Mouse (Mus musculus) hindbrain, embryonic 14.5 days (tissue): ENCODE measurements around the gene Asic5. TPM values are rescaled to one million over a fixed set of nuclear protein-coding genes. Genes with fewer than 3 reads are reported as not detected.

ENCODE experiments used
- ATAC-seq: fragments of 200-750 bp; cut with Nextera tagmentation; 2 replicates; pipeline ENCODE4 v1.8.0; 2017; ENCODE audit warnings: moderate number of reproducible peaks, mild to moderate bottlenecking, moderate TSS enrichment, moderate library complexity; ENCODE audit not compliant: low FRiP score
- DNase-seq: peaks from one replicate; pipeline ENCODE4 v3.0.0-alpha.2; 2015; ENCODE audit warnings: low spot score
- H3K27ac ChIP-seq: fragments of 300-500 bp; sonication (generic); 2 replicates; pipeline ENCODE4 v1.5.1; 2014; ENCODE audit warnings: mild to moderate bottlenecking, moderate library complexity
- H3K27me3 ChIP-seq: fragments of 300-500 bp; sonication (generic); 2 replicates; pipeline ENCODE4 v1.6.1; 2014; ENCODE audit warnings: mild to moderate bottlenecking, low read length, mixed read lengths; ENCODE audit not compliant: control insufficient read depth, insufficient read depth
- H3K36me3 ChIP-seq: fragments of 300-500 bp; sonication (generic); replicated peaks from 2 replicates; pipeline ENCODE4 v1.6.1; 2014; ENCODE audit not compliant: control insufficient read depth, insufficient read depth
- H3K4me1 ChIP-seq: fragments of 300-500 bp; sonication (generic); replicated peaks from 2 replicates; pipeline ENCODE4 v1.6.1; 2014; ENCODE audit warnings: antibody characterized with exemption, low read length, mixed read lengths; ENCODE audit not compliant: control insufficient read depth, insufficient read depth
- H3K4me2 ChIP-seq: fragments of 300-500 bp; sonication (generic); replicated peaks from 2 replicates; pipeline ENCODE4 v1.6.1; 2014; ENCODE audit warnings: mild to moderate bottlenecking, moderate library complexity
- H3K4me3 ChIP-seq: fragments of 300-500 bp; sonication (generic); replicated peaks from 2 replicates; pipeline ENCODE4 v1.5.1; 2014; ENCODE audit warnings: mild to moderate bottlenecking, low read length
- H3K9ac ChIP-seq: fragments of 300-500 bp; sonication (generic); 2 replicates; pipeline ENCODE4 v1.6.1; 2014
- H3K9me3 ChIP-seq: fragments of 300-500 bp; sonication (generic); 2 replicates; pipeline ENCODE4 v1.6.1; 2016; ENCODE audit warnings: low read length; ENCODE audit not compliant: control insufficient read depth
- WGBS: fragments of 180-500 bp; shearing (Covaris S2); extraction: QIAGEN DNeasy Blood & Tissue Kit; methylation state at CpG from one replicate; pipeline ENCODE4 v1.1.7; 2014; 5-methylcytosine and 5-hydroxymethylcytosine counted together
- polyA plus RNA-seq: library from polyadenylated mRNA; unstranded; fragments of >200 nt; fragmentation: Nextera tagmentation; extraction: Ambion mirVana; gene quantifications from 2 replicates; pipeline ENCODE4 v1.2.1, GENCODE M21; 2014

The Asic5 gene
- not detected in 2 replicates for polyA plus RNA-seq

GRCm38 (mm10) chr3:81981990-81982389 is at the start of gene Asic5:
TSS of gene Asic5 (plus strand) at chr3:81982290.
- H3K9ac ChIP-seq: no peak within 1 kb of the TSS
- no peak for DNase-seq
- ATAC-seq: no peak
- H3K4me1 ChIP-seq: no peaks in the 10 kb centered on the region
- H3K27ac ChIP-seq: no peak within 1 kb of the TSS
- no peak within 1 kb of the TSS for H3K4me3 ChIP-seq
- no peaks in the 10 kb centered on the region for H3K36me3 ChIP-seq
- no peaks in the 10 kb centered on the region for H3K9me3 ChIP-seq
- H3K4me2 ChIP-seq: no peak within 1 kb of the TSS
- 92% methylated on average over 5 of the region's 5 CpGs for WGBS
- no peaks in the 10 kb centered on the region for H3K27me3 ChIP-seq

GRCm38 (mm10) chr3:81933348-81933747 is 48.7 kb upstream of the Asic5 start:
- Histone ChIP-seq H3K27me3 (no peaks in the 10 kb centered on the region), H3K4me2 (no peak overlapping the region), H3K36me3 (no peaks in the 10 kb centered on the region), H3K27ac (no peak overlapping the region), H3K4me3 (no peak overlapping the region), H3K4me1 (no peaks in the 10 kb centered on the region), H3K9me3 (no peaks in the 10 kb centered on the region), H3K9ac (no peak overlapping the region)
- DNase-seq: no peak
- no peak for ATAC-seq
- 88% methylated on average over 4 of the region's 4 CpGs for WGBS

- Histone ChIP-seq H3K4me3 (no peak overlapping the region), H3K27ac (no peak overlapping the region), H3K4me1 (no peaks in the 10 kb centered on the region), H3K4me2 (no peak overlapping the region), H3K9me3 (0 out of 2 replicates have a peak, but pooled peaks cover 3% of the 10 kb centered on the region), H3K9ac (no peak overlapping the region), H3K36me3 (no peaks in the 10 kb centered on the region), H3K27me3 (no peaks in the 10 kb centered on the region)
- ATAC-seq (no peak), DNase-seq (no peak)
- WGBS: 79% methylated on average over 3 of the region's 3 CpGs
These were observed 43.2 kb upstream of the Asic5 start for GRCm38 (mm10) chr3:81938924-81939323.

GRCm38 (mm10) chr3:81942341-81942740 is 39.7 kb upstream of the Asic5 start:
- Histone ChIP-seq H3K36me3 (no peaks in the 10 kb centered on the region), H3K27me3 (no peaks in the 10 kb centered on the region), H3K4me2 (no peak overlapping the region), H3K9ac (no peak overlapping the region), H3K9me3 (0 out of 2 replicates have a peak, but pooled peaks cover 3% of the 10 kb centered on the region), H3K4me3 (no peak overlapping the region), H3K4me1 (no peaks in the 10 kb centered on the region), H3K27ac (no peak overlapping the region)
- no peak for DNase-seq
- ATAC-seq: no peak
- WGBS: 97% methylated on average over 3 of the region's 3 CpGs

- no peak overlapping the region for H3K4me2 ChIP-seq
- H3K4me3 ChIP-seq: no peak overlapping the region
- no peaks in the 10 kb centered on the region for H3K36me3 ChIP-seq
- 0 out of 2 replicates have a peak, but pooled peaks cover 3% of the 10 kb centered on the region for H3K9me3 ChIP-seq
- ATAC-seq (no peak), DNase-seq (no peak)
- no peaks in the 10 kb centered on the region for H3K27me3 ChIP-seq
- no peaks in the 10 kb centered on the region for H3K4me1 ChIP-seq
- H3K27ac ChIP-seq: no peak overlapping the region
- WGBS: 88% methylated on average over 3 of the region's 3 CpGs
- no peak overlapping the region for H3K9ac ChIP-seq
These were observed 39.0 kb upstream of the Asic5 start for GRCm38 (mm10) chr3:81943097-81943496.

GRCm38 (mm10) chr3:81944851-81945393 is 37.2 kb upstream of the Asic5 start:
- Histone ChIP-seq H3K4me3 (no peak overlapping the region), H3K9ac (no peak overlapping the region), H3K9me3 (0 out of 2 replicates have a peak, but pooled peaks cover 3% of the 10 kb centered on the region), H3K27ac (no peak overlapping the region), H3K4me1 (no peaks in the 10 kb centered on the region), H3K36me3 (no peaks in the 10 kb centered on the region), H3K27me3 (no peaks in the 10 kb centered on the region), H3K4me2 (no peak overlapping the region)
- ATAC-seq (no peak), DNase-seq (no peak)
- 92% methylated on average over 7 of the region's 7 CpGs for WGBS

- H3K4me3 ChIP-seq: no peak overlapping the region
- no peaks in the 10 kb centered on the region for H3K36me3 ChIP-seq
- no peak overlapping the region for H3K9ac ChIP-seq
- H3K27me3 ChIP-seq: no peaks in the 10 kb centered on the region
- ATAC-seq (no peak), DNase-seq (no peak)
- H3K27ac ChIP-seq: no peak overlapping the region
- H3K9me3 ChIP-seq: no peaks in the 10 kb centered on the region
- H3K4me2 ChIP-seq: no peak overlapping the region
- no peaks in the 10 kb centered on the region for H3K4me1 ChIP-seq
- 80% methylated on average over 1 of the region's 1 CpGs for WGBS
These were observed 33.0 kb upstream of the Asic5 start for GRCm38 (mm10) chr3:81949048-81949447.

- WGBS: 79% methylated on average over 2 of the region's 2 CpGs
- no peaks in the 10 kb centered on the region for H3K36me3 ChIP-seq
- H3K9ac ChIP-seq: no peak overlapping the region
- H3K4me1 ChIP-seq: no peaks in the 10 kb centered on the region
- no peak overlapping the region for H3K4me3 ChIP-seq
- H3K27ac ChIP-seq: no peak overlapping the region
- H3K27me3 ChIP-seq: no peaks in the 10 kb centered on the region
- H3K4me2 ChIP-seq: no peak overlapping the region
- ATAC-seq: no peak
- no peaks in the 10 kb centered on the region for H3K9me3 ChIP-seq
- no peak for DNase-seq
These were observed 30.3 kb upstream of the Asic5 start for GRCm38 (mm10) chr3:81951785-81952184.

- DNase-seq (no peak), ATAC-seq (no peak)
- Histone ChIP-seq H3K9ac (no peak overlapping the region), H3K36me3 (no peaks in the 10 kb centered on the region), H3K4me2 (no peak overlapping the region), H3K4me3 (no peak overlapping the region), H3K27ac (no peak overlapping the region), H3K27me3 (no peaks in the 10 kb centered on the region), H3K4me1 (no peaks in the 10 kb centered on the region), H3K9me3 (no peaks in the 10 kb centered on the region)
- WGBS: 93% methylated on average over 5 of the region's 5 CpGs
These were observed 24.6 kb upstream of the Asic5 start for GRCm38 (mm10) chr3:81957484-81957883.

GRCm38 (mm10) chr3:81961336-81961735 is 20.8 kb upstream of the Asic5 start:
- Histone ChIP-seq H3K4me3 (no peak overlapping the region), H3K27me3 (no peaks in the 10 kb centered on the region), H3K9me3 (no peaks in the 10 kb centered on the region), H3K9ac (no peak overlapping the region), H3K36me3 (no peaks in the 10 kb centered on the region), H3K4me2 (no peak overlapping the region), H3K27ac (no peak overlapping the region), H3K4me1 (no peaks in the 10 kb centered on the region)
- WGBS: 90% methylated on average over 5 of the region's 5 CpGs
- ATAC-seq (no peak), DNase-seq (no peak)
